Mouse (Mus musculus) bone marrow, adult 2 months (tissue): Measurements from ENCODE around the gene Cpne9.

Experiments used
- CTCF ChIP-seq: fragments of 200-500 bp; IDR thresholded peaks from 2 replicates; pipeline ENCODE4 v1.5.1; 2011; ENCODE audit warnings: low read length, control low read depth; ENCODE audit not compliant: control insufficient read depth, insufficient read depth
- POLR2A ChIP-seq: fragments of 200-500 bp; IDR thresholded peaks from 2 replicates; pipeline ENCODE4 v1.6.1; 2011; ENCODE audit warnings: low read depth, mild to moderate bottlenecking, control low read depth, low read length, borderline replicate concordance; ENCODE audit not compliant: control insufficient read depth

GRCm38 (mm10) chr6:113329396-113329795 is 47.3 kb downstream of the Cpne9 start:
- TF ChIP-seq POLR2A (no peak), CTCF (no peak)
